Mouse (Mus musculus) ES-E14 (cell line): ENCODE data around the gene Plac1.

Source experiments
- CHD2 ChIP-seq: IDR thresholded peaks from 2 replicates; pipeline ENCODE4 v1.6.1; 2014; ENCODE audit warnings: mild to moderate bottlenecking, low read depth, low read length, inconsistent platforms
- HCFC1 ChIP-seq: IDR thresholded peaks from 2 replicates; pipeline ENCODE4 v1.6.1; 2012; ENCODE audit warnings: low read length, inconsistent platforms, borderline replicate concordance; ENCODE audit not compliant: insufficient read depth
- MAFK ChIP-seq: IDR thresholded peaks from 2 replicates; pipeline ENCODE4 v1.6.1; 2014; ENCODE audit warnings: mild to moderate bottlenecking, low read depth, low read length, inconsistent platforms; ENCODE audit not compliant: insufficient read depth
- ZC3H11A ChIP-seq: IDR thresholded peaks from 2 replicates; pipeline ENCODE4 v1.6.1; 2012; ENCODE audit warnings: low read depth, mild to moderate bottlenecking, inconsistent platforms, low read length, borderline replicate concordance
- ZNF384 ChIP-seq: IDR thresholded peaks from 2 replicates; pipeline ENCODE4 v1.6.1; 2012; ENCODE audit warnings: low read depth, low read length, inconsistent platforms

DNA sequence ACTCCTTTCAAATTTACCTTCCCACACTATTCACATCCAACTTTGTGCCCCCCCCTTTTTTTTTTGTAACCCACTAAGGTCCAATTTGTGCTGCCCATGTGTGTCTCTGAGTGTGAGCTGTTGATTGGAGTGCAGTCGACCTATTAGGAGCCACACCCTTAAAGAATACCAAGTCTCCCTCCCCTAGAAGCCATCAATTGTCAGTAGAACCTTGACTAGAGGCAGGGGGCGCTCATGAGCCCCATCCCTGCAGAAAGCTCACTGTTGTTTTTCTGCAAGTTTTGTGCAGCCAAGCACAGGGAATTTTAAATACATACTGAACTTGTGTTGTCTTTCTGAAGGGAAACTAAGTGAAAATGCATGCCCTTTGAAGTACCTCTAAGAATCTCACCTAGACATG is 1.9 kb downstream of the Plac1 start:
- TF ChIP-seq MAFK (no peak), ZC3H11A (no peak), CHD2 (no peak), HCFC1 (no peak), ZNF384 (no peak)
